Mouse (Mus musculus) left cerebral cortex, postnatal 14 days (tissue): ENCODE results near the gene Olfr374. TPM values are rescaled to one million over a fixed set of nuclear protein-coding genes. Genes with fewer than 3 reads are reported as not detected.

Experiments
- DNase-seq, 2 experiments: peaks; one replicate each; pipeline ENCODE4 v3.0.0; 2021 to 2022; ENCODE audit warnings: low spot score in 2 of 2, mixed read lengths in 1 of 2
- intact Hi-C: fragments of 180-260 bp; cut with DNase I; formaldehyde crosslinking; loops from one replicate; pipeline ENCODE4 v1.15.1; 2025
- total RNA-seq, 2 experiments: library from RNA; stranded (reverse); gene quantifications; 2 replicates each; pipeline ENCODE4 v1.2.3; 2021

Gene Olfr374
- total RNA-seq, 2 experiments from 2014 or later = not detected

DNA sequence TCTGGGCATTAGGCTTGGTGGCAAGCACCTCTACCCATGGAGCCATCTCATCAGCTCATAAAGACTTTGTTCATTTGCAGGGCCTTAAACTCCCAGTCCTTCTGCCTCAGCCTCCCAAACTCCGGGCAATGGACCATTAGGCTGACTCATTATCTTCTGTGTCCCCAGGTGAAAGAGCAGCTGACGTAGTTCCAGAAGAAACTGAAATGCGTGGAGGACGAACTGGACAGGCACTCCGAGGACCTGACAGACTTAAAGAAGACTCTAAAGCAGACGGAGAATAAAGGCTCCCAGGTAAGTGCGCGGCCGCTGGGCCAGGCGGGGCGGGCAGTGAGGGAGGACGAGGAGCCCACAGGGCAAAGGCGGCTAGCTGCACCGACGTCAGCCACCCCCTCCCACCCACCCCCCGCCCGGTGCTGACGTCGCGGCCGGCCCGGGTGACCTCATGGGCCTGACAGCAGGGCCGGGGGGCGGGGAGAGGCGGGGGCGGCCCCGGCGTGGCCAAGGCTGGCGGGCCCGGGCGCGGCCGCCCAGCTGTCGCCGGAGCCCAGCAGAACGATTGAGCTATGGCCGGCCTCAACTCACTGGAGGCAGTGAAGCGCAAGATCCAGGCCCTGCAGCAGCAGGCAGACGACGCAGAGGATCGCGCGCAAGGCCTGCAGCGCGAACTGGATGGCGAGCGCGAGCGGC lies 28.1 kb downstream of the Olfr374 start, which contains the start of gene Tpm4:
TSS of gene Tpm4 (plus strand) at position 220 of the 690 bp plus-strand sequence.
- intact Hi-C loops = no loop called here
- peak in 1 of 2 experiments; percentile 33 for DNase-seq

DNA sequence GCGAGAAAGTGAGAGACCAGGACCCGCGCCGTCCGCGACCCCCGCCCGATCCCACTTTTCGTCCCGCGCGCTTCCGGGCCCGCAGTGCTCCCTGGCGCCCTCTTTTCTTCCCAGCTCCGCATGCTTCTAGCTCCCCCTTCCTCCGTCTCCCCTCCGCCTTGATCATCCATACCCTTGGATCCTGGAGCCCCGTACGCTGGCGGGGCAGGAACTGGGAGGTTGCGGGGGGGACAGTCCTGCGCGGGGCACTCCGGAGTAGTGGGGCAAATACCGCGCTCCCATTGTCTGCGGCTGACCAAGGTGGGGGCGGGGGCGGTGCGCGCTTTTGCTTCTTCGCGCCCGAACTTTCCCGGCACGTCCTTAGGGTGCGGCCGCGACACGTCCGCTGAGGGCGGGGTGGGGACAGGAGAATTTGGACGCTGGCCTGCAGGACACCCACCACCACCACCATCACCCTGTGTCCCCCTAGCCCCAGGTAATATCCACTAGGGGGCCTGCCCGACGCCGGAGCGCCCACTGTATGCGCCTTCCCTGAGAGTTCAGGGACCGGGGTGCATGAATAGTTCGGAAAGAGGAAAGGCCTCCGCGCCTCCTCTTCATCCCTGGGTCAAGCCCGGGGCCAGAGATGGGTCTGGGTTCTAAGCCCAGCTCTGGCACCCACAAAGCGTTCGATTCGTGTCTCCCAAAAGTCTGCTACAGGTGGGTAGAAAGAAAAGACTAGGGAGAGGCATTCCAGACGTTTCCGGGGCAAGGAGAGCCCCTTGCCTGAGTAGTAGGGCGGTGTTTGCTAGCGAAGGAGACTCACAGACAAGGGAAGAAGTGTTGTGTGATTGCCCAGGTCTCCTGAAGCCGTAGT lies 28.8 kb downstream of the Olfr374 start:
- intact Hi-C loops = no loop called here
- DNase-seq = no peak

DNA sequence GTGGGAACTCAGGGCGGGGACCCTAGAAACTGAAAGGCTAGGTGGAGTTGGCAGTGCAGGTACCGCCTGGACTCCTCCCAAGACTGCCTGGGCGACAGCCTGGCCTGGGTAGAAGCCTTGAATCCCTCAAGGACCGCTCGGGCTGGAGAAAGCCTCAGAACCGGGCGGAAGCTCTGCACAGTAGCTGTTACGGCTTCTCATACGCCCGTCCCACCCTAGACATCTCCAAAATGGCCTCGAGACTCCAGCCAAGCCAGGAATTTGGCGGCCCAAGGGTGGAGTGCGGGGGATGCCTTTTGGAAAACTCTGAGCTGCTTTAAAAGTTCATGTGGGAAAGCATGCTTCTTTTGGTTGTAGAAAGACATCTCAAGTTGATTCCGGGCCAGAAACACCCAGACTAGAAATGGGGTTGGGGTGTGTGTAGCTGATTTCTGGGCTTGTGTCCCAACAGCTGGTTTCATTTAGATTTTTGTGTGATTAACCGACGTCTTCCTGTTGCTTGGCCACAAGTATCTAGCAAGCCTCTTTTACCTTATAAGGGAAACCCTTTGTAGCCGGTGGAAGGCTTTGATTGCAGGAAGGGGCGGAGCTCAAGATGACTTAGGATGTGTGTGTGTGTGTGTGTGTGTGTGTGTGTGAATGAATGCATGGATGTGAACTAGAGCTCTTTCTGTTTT lies 29.6 kb downstream of the Olfr374 start:
- DNase-seq = peak; percentile 33 to 80
- intact Hi-C loops = no loop called here

DNA sequence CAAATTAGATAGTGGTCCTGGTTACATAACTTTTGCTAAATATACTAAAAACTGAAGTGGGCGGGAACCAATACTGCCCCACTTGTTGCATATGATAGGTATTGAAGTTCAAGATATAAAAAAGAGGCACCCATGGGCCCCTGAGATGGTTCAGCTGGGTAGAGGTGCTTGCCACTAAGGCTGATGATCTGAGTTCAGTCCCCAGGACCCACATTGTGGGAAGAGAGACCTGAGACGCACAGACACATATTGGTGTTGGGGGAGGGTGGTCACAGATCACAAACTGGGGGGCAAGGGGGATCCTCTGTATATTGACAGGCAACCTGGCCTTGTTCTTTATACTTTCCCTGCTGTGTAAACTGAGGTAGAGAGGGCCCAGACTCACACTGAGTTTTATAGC lies 30.6 kb downstream of the Olfr374 start:
- intact Hi-C loops = no loop called here

DNA sequence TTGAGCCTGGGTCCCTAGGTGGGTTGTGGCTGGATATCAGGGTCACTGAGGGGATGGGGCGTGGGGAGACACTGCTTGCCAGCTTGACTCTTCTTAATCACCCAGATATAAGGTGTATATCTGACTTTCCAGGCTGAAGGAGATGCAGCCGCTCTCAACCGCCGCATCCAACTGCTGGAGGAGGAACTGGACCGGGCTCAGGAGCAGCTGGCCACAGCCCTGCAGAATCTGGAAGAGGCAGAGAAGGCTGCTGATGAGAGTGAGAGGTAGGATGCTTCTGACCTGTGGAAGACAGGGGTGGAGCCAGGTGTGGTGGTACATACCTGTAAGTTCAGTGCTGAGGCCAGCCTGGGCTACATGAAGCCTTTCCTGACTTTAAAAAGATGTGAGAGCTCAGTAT lies 31.6 kb downstream of the Olfr374 start:
- DNase-seq = no peak
- intact Hi-C loops = no loop called here

More for the DNA sequence above, 30.6 kb downstream of the Olfr374 start:
- DNase-seq = no peak

DNA sequence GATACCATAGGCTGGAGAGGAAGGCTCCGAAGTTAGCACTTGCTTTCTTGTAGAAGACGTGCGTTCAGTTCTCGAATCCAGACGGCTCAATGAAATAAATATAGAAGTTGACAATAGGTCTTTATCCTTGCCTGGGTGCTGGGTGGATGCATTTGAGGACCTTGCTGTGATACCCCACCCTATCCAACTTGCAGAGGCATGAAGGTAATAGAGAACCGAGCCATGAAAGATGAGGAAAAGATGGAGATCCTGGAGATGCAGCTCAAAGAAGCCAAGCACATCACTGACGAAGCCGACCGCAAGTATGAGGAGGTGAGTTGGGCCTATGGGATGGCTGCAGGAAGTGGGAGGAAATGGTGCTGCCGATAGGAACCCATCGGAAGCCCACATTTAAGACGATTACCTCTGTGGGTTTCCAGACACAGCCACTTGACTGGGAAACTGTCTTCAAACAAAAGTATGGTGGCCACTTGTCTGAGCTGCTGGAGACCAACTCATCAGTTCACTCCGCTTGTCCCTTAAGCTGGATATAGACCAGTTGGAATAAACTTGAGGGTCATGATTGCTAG lies 36.5 kb downstream of the Olfr374 start:
- intact Hi-C loops = no loop called here
- DNase-seq = no peak

DNA sequence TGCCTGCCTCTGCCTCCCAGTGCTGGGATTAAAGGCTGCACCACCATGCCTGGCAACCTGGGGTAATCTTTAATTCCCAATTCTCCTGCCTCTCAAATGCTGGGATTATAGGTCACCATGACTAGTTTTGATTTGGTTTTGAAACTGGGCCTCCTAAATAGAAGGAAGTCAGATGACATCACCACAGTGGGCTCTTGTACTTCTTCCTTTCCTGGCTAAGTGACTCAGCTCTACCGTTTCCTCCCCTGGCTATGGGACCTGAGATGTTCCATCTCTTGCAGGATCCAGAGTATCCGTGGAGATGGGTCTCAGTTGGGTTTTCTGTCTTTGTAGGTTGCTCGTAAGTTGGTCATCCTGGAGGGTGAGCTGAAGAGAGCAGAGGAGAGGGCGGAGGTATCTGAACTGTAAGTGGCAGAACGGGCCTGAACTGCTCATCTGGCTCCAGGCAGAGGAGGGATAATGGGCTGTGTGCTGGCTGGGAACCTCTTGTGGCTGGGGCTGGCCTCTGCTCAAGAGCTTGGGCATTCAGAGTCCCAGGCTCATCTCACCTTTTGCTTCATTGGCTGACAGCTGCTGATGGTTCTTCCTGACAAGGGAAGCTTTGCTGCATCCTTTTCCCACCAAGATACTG lies 37.6 kb downstream of the Olfr374 start:
- no peak for DNase-seq
- intact Hi-C loops = no loop called here

DNA sequence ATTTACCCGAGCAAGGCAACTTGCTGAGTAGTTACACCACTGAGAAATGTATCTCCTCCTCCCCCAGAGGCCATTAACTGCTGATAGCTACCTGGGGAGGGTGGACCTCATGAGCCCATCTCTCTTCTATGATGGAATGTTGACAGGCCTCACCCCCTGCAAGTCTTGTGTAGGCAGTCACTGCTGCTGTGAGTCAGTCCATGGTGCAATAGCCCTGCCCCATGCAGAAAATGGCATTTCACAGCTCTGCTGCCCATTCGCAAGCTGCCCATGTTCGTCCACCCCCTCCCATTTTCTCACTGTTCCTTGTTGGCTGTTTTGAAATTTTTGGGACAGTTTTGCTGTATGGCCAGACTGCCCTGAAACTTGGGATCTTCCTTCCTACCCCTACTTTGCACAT lies 38.7 kb downstream of the Olfr374 start:
- no peak for DNase-seq

DNA sequence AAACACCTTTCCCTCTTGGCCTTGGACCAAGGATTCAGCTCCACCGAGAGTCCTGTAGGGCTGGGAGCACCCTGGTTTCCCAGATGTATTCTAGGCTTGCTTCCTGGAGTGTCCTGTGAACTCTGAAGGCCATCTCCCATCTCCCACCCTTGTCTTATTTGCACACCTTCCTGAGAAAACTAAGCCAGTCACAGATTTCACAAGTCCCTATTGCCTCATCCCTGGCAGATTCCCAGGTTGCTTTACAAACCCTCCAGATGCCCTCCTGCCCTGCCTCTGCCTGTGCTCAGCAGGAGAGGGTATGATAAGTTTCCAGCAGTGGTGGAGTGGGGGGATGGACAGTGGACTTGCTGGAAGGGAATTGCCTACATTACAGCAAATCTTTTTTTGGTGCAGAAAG lies 39.2 kb downstream of the Olfr374 start:
- intact Hi-C loops = no loop called here
- DNase-seq = no peak

More for the DNA sequence above, 38.7 kb downstream of the Olfr374 start:
- intact Hi-C loops = no loop called here

DNA sequence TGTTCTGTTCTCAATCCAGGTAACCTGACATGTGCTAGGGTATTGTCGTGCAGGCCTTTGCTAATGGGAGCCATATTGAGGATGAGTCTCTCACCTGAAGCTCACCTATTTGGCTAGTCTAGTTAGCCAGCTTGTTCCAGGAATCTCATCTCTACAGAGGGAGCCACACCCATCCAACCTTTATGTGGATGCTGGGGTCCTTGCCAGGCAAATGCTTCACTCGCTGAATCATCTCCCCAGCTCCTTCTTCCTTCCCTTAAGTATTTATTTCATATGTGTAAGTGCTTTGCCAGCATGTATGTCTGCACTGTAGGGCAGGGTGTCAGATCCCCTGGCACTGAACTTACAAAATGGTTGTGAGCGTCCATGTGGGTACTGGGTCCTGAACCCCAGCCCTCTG lies 39.7 kb downstream of the Olfr374 start:
- intact Hi-C loops = no loop called here
- DNase-seq = no peak

DNA sequence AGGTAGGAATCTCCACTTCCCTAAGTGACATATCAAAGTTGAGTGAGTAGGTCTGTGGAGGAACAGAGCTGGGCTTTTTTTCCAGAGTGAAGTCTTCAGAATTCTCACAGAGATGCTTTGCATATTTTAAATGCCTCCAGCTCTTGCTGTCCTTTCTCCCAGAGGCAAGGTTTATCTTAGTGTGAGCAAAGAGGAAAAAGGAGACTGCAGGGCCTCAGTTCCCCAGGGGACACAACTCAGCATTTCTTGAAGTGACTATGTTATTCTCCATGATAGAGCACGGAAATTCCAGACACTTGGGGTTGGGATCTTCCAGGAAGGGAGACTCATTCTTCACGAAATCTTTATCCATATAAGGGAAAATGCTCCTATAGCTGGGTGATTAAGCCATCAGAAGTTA lies 40.4 kb downstream of the Olfr374 start:
- DNase-seq = no peak

DNA sequence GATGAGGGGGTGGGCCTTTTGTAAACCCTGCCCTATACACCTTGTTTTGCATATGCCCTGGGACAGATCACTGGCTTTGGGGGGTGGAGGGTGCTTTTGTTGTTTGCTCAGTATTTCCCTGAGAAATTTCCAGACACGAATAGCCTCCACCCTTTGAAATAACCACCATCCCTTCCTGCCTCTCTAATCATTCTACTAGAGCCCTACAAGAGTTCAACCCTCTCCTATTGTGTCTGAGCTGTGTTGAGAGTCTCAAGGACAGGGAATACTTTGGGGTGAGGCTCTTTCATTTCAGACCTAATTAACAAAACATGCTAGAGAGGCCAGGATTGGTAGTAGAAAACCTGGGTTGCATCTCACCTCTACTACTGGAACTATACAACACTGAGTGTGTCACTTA lies 42.2 kb downstream of the Olfr374 start:
- no peak for DNase-seq
- intact Hi-C loops = no loop called here

More for the DNA sequence above, 40.4 kb downstream of the Olfr374 start:
- intact Hi-C loops = no loop called here

DNA sequence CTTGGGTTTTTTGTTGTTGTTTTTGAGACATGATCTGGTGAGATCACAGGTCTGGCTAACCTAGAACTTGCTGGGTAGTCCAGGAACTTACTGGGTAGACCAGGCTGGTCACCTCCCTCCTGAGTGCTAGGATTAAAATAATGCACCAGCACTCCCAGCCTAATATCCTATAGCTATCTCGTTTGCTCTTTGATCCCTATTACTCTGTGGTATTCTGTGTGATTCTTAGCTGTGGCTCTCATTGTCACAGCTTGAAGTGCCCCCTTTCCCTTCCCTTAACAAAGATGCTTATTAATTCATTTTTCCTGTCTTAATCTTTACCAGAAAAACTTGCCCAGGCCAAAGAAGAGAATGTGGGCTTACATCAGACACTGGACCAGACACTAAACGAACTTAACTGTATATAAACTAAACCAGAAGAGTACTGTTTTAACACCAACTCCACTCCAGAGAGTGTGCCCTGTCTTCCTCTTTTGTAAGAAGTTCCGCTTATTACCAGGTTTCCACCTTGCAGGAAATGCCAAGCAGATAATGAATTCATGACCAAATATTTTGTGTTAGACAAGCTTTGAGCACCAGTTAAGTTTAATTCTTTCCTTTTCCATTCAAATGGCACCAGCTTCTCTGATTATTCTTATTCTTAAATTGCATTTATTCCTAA lies 44.7 kb downstream of the Olfr374 start:
- intact Hi-C loops = no loop called here
- no peak for DNase-seq

DNA sequence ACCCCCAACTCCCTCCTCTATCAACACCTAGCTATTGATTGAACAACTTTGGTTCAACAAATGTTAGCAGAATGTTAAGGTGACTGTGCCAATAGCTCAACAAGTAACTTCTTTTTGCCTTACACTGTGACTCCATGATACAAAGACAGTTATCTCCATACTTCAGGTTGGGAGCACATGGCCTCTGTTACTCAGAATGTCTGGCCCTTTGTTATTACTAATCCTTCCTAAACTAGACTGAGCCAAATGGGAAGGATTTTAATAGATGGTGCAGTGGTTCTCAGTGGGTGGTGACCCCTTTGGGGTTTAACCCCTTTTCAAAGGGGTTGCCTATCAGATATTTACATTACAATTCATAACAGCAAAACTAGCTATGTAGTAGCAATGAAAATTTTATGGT lies 46.5 kb downstream of the Olfr374 start:
- no peak for DNase-seq

DNA sequence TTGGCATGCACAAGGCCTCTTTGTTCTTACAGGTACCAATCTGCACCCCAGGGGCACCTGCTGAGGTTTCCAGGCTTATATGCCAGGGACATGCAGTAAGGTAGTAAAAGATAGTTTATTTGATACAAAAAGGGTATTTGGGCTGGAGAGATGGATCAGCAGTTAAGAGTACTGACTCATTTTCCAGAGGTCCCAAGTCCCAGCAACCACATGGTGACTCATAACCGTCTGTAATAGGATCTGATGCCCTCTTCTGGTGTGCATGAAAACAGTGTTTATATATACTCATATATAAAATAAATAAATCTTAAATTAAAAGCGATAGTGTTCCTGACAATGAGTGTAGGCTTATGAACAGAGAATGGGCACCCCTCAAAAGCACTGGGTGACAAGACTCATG lies 51.3 kb downstream of the Olfr374 start:
- intact Hi-C loops = no loop called here
- DNase-seq = no peak

More for the DNA sequence above, 46.5 kb downstream of the Olfr374 start:
- intact Hi-C loops = no loop called here

DNA sequence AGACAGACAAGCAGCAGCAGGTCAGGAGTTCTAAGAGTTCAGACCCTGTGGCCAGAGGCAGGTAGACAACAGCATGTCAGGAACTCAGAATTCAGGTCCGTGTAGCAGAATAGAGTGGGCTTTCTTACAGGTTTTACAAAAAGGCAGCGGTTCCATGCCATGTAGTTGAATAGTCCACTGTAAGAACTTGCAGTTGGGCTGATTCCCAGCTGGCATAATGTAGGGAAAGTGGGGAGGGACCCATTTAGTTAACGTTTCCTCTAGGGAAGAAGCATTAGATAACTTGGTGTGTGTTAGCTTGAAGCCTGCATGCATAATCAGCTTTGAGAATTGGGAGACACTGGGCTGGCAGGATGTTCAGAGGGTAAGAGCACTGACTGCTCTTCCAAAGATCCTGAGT lies 51.9 kb downstream of the Olfr374 start:
- DNase-seq = no peak

DNA sequence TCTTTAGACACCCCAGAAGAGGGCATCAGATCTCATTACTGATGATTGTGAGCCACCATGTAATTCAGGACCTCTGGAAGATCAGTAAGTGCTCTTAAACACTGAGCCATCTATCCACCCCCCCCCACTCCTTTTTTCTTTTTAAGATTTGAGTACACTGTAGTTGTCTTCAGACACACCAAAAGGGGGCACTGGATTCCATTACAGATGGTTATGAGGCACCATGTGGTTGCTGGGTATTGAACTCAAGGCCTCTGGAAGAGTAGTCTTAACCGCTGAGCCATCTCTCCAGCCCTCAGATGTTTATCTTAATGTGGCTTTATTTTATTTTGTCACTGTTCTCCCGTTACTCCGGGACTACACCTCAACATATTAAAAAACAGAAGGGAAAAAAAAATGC lies 53.2 kb downstream of the Olfr374 start:
- DNase-seq = no peak
- intact Hi-C loops = no loop called here

More for the DNA sequence above, 51.9 kb downstream of the Olfr374 start:
- intact Hi-C loops = no loop called here

DNA sequence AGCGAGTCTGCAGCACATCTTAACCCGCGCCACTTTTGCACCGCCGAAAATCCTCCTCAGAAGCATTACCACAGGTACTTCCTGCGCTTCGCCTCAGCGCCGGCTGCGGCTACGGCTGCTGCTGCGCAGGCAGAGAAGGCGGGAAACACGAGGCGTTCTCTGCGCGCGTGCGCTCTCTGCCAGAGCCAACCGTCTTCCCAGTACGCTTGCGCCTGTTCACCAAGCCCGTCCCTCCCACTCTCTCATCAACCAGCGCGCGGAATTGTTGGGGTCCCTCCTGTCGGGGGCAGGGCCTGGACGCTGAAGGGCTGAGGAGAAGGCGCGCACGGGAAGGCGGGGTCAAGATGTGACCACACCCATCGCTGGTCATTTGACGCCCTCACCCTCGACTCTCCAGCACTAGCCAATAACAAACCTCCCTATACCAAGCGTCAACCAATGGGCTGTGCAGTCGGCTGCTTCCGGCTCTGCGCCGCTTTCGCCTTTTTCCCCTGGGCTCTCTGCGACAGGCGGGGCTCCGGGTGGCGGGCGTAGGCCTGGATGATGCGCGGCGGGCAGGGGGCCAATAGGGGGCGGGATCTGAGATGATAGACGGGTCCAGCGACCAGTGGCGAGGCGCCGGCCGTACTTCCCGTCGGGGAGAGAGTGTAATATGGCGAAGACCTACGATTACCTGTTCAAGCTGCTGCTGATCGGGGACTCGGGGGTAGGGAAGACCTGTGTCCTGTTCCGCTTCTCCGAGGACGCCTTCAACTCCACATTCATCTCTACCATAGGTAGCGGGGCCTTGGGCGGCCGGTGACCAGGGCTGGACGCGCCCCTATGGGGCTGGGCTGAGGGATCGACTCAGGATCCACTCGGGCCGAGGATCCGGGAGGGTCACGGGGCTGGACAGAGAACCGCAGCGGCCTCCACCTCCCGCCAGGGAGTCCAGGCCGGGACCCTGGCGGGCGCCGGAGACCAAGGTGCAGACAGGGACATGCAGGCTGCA lies 54.2 kb downstream of the Olfr374 start, which contains the start of gene Rab8a:
TSS of gene Rab8a (plus strand) at position 494 of the 991 bp plus-strand sequence.
- intact Hi-C loops = no loop called here

More for the DNA sequence above, 54.2 kb downstream of the Olfr374 start, which contains the start of gene Rab8a:
- DNase-seq = peak; percentile 100
